Mouse (Mus musculus): Measurements from ENCODE around the gene Donson. TPM values are rescaled to one million over a fixed set of nuclear protein-coding genes. Genes with fewer than 3 reads are reported as not detected.

The Donson gene
- polyA plus RNA-seq, 1 experiment from 2014 or later = 43.2 TPM

GRCm38 (mm10) chr16:91678147-91678911 is 10.2 kb downstream of the Donson start:
- DNase-seq (ENCODE audit: low spot score) = no peak
- Histone ChIP-seq H3K4me1 (no peaks in the 10 kb centered on the region), H3K9me3 (replicated peaks) (no peaks in the 10 kb centered on the region), H3K27me3 (ENCODE audit: low read depth, poor library complexity, severe bottlenecking) (no peaks in the 10 kb centered on the region), H3K4me3 (no peak overlapping the region), H3K27ac (no peak overlapping the region), H3K36me3 (peaks cover 99% of the 10 kb centered on the region)
- whole genome bisulfite sequencing = 95% methylated on average over 5 of the region's 5 CpGs

DNA sequence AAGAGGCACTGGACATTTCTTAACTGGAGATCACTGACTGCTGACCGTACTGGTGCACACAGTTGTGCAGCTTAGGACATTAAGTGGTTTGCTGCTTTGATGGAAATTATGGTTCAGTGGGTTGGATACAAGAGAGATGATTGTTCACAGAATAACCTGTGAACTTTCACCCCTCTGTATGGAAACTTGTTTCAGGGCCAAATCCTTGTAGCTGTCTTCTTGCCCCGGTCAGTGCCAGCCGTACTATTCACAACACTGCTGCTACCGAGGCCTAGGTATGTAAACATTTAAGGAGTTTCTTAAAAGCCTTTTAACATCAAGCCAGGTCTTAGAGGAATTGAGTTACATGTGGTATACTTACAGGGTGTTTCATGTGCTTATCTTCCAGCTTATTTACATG is 14.1 kb downstream of the Donson start:
- no peak for DNase-seq (ENCODE audit: low spot score)
- H3K4me3 ChIP-seq = no peak overlapping the region
- H3K27me3 ChIP-seq (ENCODE audit: low read depth, poor library complexity, severe bottlenecking) = no peaks in the 10 kb centered on the region
- no peaks in the 10 kb centered on the region for H3K4me1 ChIP-seq
- H3K9me3 ChIP-seq (replicated peaks) = no peaks in the 10 kb centered on the region
- 90% methylated on average over 4 of the region's 4 CpGs for WGBS
- no peak overlapping the region for H3K27ac ChIP-seq
- H3K36me3 ChIP-seq = peaks cover 100% of the 10 kb centered on the region

GRCm38 (mm10) chr16:91663795-91664194 is 24.8 kb downstream of the Donson start:
- H3K9me3 ChIP-seq (replicated peaks) = no peaks in the 10 kb centered on the region
- WGBS = 92% methylated on average over 3 of the region's 3 CpGs
- H3K4me1 ChIP-seq = no peaks in the 10 kb centered on the region
- no peak overlapping the region for H3K27ac ChIP-seq
- peaks cover 100% of the 10 kb centered on the region for H3K36me3 ChIP-seq
- H3K4me3 ChIP-seq = no peak overlapping the region
- no peak for DNase-seq (ENCODE audit: low spot score)
- no peaks in the 10 kb centered on the region for H3K27me3 ChIP-seq (ENCODE audit: low read depth, poor library complexity, severe bottlenecking)

DNA sequence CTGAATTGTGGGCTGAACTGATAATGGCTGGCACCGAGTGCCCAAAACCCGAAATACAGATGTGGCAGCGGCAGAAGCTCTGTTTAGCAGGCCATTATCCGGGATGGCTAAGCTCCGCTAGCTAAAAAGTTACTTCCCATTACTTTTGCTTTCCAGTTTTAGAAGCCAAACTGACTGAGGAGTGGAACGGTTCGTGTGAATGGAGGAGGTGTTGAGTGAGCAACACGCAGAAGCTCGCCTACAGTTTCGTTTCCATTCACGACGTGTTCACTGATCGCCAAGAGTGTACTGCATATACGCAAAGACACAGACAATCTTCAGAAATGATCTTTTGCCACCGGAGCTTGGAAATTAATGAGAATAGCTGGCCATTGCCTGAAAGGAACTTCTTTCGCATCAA is 26.2 kb downstream of the Donson start:
- Histone ChIP-seq H3K4me3 (no peak overlapping the region), H3K27me3 (ENCODE audit: low read depth, poor library complexity, severe bottlenecking) (no peaks in the 10 kb centered on the region), H3K9me3 (replicated peaks) (no peaks in the 10 kb centered on the region), H3K27ac (no peak overlapping the region), H3K36me3 (peaks cover 100% of the 10 kb centered on the region), H3K4me1 (no peaks in the 10 kb centered on the region)
- no peak for DNase-seq (ENCODE audit: low spot score)
- WGBS = 97% methylated on average over 16 of the region's 16 CpGs

DNA sequence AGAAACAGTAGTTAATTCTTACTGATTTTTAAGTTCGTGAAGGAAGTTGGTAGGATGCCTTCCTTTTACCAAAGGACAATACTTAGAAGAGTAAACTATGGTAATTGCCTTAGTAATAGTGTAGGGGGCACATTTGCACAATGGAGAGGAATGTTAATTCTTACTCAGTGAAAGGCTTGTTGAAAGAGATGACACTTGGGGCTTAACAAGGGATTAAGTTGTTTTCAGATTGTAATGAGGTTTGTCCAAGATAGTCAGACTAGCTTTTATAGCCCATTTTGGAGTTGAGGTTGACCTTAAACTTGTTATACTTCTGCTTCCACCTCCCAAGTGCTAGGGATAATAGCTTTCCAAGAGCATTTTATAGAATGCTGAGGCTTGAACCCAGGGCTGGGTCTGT is 27.2 kb downstream of the Donson start:
- Histone ChIP-seq H3K4me3 (no peak overlapping the region), H3K9me3 (replicated peaks) (no peaks in the 10 kb centered on the region), H3K4me1 (no peaks in the 10 kb centered on the region), H3K36me3 (peaks cover 100% of the 10 kb centered on the region), H3K27me3 (ENCODE audit: low read depth, poor library complexity, severe bottlenecking) (no peaks in the 10 kb centered on the region), H3K27ac (no peak overlapping the region)
- WGBS = 89% methylated on average over 1 of the region's 1 CpGs
- DNase-seq (ENCODE audit: low spot score) = no peak

GRCm38 (mm10) chr16:91659798-91660197 is 28.8 kb downstream of the Donson start:
- Histone ChIP-seq H3K9me3 (replicated peaks) (no peaks in the 10 kb centered on the region), H3K4me3 (no peak overlapping the region), H3K27me3 (ENCODE audit: low read depth, poor library complexity, severe bottlenecking) (no peaks in the 10 kb centered on the region), H3K27ac (no peak overlapping the region), H3K36me3 (peaks cover 100% of the 10 kb centered on the region), H3K4me1 (no peaks in the 10 kb centered on the region)
- 98% methylated on average over 20 of the region's 20 CpGs for WGBS
- DNase-seq (ENCODE audit: low spot score) = no peak

- Histone ChIP-seq H3K4me1 (no peaks in the 10 kb centered on the region), H3K27me3 (ENCODE audit: low read depth, poor library complexity, severe bottlenecking) (no peaks in the 10 kb centered on the region), H3K9me3 (replicated peaks) (no peaks in the 10 kb centered on the region), H3K36me3 (peaks cover 100% of the 10 kb centered on the region), H3K27ac (no peak overlapping the region), H3K4me3 (no peak overlapping the region)
- no peak for DNase-seq (ENCODE audit: low spot score)
- 98% methylated on average over 5 of the region's 5 CpGs for WGBS
Measured at GRCm38 (mm10) chr16:91658471-91658870, 30.1 kb downstream of the Donson start.

GRCm38 (mm10) chr16:91657285-91657684 is 31.3 kb downstream of the Donson start:
- Histone ChIP-seq H3K4me3 (no peak overlapping the region), H3K27ac (no peak overlapping the region), H3K27me3 (ENCODE audit: low read depth, poor library complexity, severe bottlenecking) (no peaks in the 10 kb centered on the region), H3K9me3 (replicated peaks) (no peaks in the 10 kb centered on the region), H3K4me1 (no peaks in the 10 kb centered on the region), H3K36me3 (peaks cover 100% of the 10 kb centered on the region)
- WGBS = 98% methylated on average over 17 of the region's 17 CpGs
- no peak for DNase-seq (ENCODE audit: low spot score)

- no peak overlapping the region for H3K27ac ChIP-seq
- no peak for DNase-seq (ENCODE audit: low spot score)
- no peak overlapping the region for H3K4me3 ChIP-seq
- H3K4me1 ChIP-seq = no peaks in the 10 kb centered on the region
- 95% methylated on average over 9 of the region's 9 CpGs for WGBS
- H3K27me3 ChIP-seq (ENCODE audit: low read depth, poor library complexity, severe bottlenecking) = no peaks in the 10 kb centered on the region
- H3K9me3 ChIP-seq (replicated peaks) = no peaks in the 10 kb centered on the region
- peaks cover 97% of the 10 kb centered on the region for H3K36me3 ChIP-seq
Measured at GRCm38 (mm10) chr16:91655285-91655684, 33.3 kb downstream of the Donson start.

DNA sequence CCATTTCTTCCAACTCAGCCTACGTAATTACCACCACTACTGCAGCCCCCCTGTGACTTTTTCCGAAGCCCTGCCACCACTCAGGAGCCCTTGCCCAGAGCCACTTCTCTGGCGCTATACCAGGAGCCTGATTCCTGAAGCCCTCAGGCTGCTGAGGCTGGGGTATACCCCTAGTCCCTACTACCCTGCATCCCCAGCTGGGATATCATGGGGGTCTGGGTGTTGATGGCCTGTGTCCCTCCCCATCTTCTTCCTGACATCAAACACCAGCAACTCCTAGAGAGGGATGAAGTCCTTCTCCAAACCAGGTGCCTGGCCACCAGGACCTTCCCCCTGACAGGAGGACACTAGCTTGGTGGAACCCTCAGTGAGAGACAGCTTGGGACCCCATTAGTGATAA is 36.4 kb downstream of the Donson start:
- Histone ChIP-seq H3K27ac (no peak overlapping the region), H3K36me3 (peaks cover 68% of the 10 kb centered on the region), H3K4me1 (peaks cover 4% of the 10 kb centered on the region), H3K27me3 (ENCODE audit: low read depth, poor library complexity, severe bottlenecking) (no peaks in the 10 kb centered on the region), H3K4me3 (no peak overlapping the region), H3K9me3 (replicated peaks) (no peaks in the 10 kb centered on the region)
- no peak for DNase-seq (ENCODE audit: low spot score)
- WGBS = 95% methylated on average over 3 of the region's 3 CpGs

- Histone ChIP-seq H3K27ac (no peak overlapping the region), H3K27me3 (ENCODE audit: low read depth, poor library complexity, severe bottlenecking) (no peaks in the 10 kb centered on the region), H3K4me1 (peaks cover 12% of the 10 kb centered on the region), H3K4me3 (no peak overlapping the region), H3K36me3 (peaks cover 44% of the 10 kb centered on the region), H3K9me3 (replicated peaks) (no peaks in the 10 kb centered on the region)
- no peak for DNase-seq (ENCODE audit: low spot score)
Measured at GRCm38 (mm10) chr16:91649781-91650180, 38.8 kb downstream of the Donson start.

DNA sequence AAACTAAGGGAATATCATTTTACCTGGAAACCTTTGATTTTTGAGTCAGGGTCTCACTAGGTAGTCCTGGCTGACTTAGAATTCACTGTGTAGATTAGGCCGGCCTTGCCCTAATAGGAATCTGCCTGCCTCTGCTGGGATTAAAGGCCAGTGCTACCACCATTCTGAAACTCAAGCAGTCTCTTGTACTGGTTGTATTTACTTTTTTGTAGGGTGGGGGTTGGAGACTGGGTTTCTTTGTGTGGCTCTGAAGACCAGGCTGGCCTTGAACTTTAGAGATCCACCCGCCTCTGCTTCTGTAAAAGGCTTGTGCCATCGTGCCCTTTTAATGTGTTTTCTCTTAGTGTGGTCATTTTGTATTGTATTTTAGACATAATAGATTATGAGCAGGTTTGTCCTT is 39.3 kb downstream of the Donson start:
- WGBS = 73% methylated on average over 3 of the region's 3 CpGs
- Histone ChIP-seq H3K27ac (no peak overlapping the region), H3K4me1 (peaks cover 12% of the 10 kb centered on the region), H3K36me3 (peaks cover 39% of the 10 kb centered on the region), H3K4me3 (peak overlapping the region; percentile 88), H3K9me3 (replicated peaks) (no peaks in the 10 kb centered on the region), H3K27me3 (ENCODE audit: low read depth, poor library complexity, severe bottlenecking) (no peaks in the 10 kb centered on the region)
- DNase-seq (ENCODE audit: low spot score) = no peak

DNA sequence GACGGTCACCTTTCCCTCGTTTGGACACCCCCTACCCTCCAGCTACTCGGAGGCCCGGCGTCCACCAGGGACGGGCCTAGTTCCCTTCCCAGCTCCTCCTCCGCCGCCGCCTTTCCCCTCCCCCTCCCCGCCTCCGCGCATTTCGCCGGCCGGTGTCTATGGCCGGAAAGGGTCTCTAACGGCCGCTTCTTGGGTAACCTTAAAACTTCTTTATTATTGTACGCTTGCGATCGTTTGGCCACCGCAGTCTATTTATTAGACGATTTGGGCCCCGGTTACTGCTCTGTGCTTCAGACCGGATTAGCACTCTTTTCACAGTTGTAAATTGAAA is 40.4 kb downstream of the Donson start:
- Histone ChIP-seq H3K36me3 (peaks cover 31% of the 10 kb centered on the region), H3K4me3 (peak overlapping the region; percentile 88), H3K27me3 (ENCODE audit: low read depth, poor library complexity, severe bottlenecking) (no peaks in the 10 kb centered on the region), H3K9me3 (replicated peaks) (no peaks in the 10 kb centered on the region), H3K27ac (peak overlapping the region; percentile 99), H3K4me1 (peaks cover 12% of the 10 kb centered on the region)
- peak; percentile 89 for DNase-seq (ENCODE audit: low spot score)
- under 1% methylated on average over 25 of the region's 25 CpGs for WGBS
